Mouse (Mus musculus): Measurements from ENCODE around the gene Scn5a. TPM values are rescaled to one million over a fixed set of nuclear protein-coding genes. Genes with fewer than 3 reads are reported as not detected.
A peak's percentile ranks its signal among the peaks of the same experiment; 100 is the strongest.

Gene Scn5a
- total RNA-seq, 1 experiment from 2014 or later: not detected

DNA sequence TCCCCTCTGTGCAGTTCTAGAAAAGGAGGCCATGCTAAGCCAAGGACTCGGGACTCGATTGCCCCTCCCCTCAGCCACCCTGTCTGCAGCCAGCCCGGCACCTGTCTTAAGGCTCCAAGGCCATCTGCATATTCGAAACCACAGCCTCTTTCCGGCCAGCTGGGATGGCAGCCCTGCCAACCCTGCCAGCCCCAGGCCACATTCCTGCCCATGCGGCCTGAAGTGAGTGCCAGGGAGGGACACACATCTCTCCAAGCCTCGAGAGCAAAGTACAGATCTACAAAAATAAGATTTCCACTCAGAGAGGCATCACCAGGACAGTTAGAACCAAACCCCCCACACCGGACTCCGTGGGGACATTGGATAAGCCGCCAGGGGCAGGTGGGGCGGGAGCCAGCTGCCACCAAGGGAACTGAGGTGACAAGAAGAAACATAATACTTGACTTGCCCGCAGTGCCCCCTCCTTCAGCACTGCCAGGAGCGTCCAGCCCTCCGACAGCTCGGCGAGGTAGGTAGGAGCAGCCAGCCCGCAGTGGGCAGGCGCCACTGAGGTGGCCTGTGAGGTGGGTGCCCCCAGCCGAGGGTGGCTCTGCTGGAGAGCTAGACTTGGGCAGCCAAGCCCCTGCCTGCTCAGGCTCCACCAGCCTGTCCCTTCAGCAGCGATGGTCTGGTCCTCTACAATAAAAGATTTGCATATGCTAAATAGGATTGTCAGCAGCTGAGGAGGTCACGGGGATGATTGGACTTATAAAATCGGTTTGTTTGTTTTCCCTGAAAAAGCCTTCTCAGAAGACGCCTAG lies 95.1 kb downstream of the Scn5a start:
- ATAC-seq (replicated peaks in 1 of 2; ENCODE audit: insufficient read depth in 1 of 2, low FRiP score in 2 of 2, low TSS enrichment in 1 of 2, low read depth in 1 of 2, poor library complexity in 2 of 2, severe bottlenecking in 2 of 2): peak; percentile 24 to 57; a peak in 3 of 4 replicates

DNA sequence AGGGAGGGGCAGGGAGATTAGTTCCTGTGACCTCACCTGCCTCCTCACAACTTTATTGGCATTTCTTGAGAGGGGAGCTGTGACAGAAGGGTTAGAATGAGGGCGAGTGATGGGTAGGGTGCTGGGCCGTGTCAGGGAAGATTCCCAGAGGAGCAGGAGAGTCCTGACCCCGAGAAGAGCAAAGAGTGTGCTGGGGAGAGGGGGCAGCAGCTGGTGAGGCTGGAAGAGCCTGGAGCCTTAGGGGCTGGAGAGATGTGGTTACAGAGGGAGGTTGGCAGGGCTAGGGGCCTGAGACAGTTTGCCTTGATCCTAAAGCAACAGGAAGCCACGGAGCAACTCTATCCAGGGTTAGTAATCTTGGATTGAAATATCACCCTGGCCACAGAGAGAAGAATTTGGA lies 97.2 kb downstream of the Scn5a start:
- ATAC-seq (replicated peaks in 1 of 2; ENCODE audit: insufficient read depth in 1 of 2, low FRiP score in 2 of 2, low TSS enrichment in 1 of 2, low read depth in 1 of 2, poor library complexity in 2 of 2, severe bottlenecking in 2 of 2): no peak

DNA sequence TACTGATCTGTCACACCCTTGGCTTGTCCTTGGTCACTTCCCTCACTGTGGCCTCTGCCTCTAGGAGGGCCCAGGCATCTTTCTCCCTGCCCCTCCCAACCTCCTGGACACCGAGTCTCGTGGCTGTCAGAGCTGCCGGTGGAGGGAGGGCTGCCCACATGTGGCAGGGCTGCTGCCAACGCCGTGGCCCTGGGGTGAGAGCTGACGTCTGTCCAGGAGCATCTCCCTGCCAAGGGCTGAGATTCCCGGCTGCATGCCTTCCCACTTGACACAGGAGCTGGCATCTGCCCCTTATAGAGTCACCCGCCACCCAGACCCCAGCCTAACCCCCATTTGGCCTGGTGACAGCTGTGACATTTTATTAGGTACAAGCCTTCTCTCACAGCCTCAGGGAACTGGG lies 99.5 kb downstream of the Scn5a start:
- ATAC-seq (replicated peaks in 1 of 2; ENCODE audit: insufficient read depth in 1 of 2, low FRiP score in 2 of 2, low TSS enrichment in 1 of 2, low read depth in 1 of 2, poor library complexity in 2 of 2, severe bottlenecking in 2 of 2): no peak

DNA sequence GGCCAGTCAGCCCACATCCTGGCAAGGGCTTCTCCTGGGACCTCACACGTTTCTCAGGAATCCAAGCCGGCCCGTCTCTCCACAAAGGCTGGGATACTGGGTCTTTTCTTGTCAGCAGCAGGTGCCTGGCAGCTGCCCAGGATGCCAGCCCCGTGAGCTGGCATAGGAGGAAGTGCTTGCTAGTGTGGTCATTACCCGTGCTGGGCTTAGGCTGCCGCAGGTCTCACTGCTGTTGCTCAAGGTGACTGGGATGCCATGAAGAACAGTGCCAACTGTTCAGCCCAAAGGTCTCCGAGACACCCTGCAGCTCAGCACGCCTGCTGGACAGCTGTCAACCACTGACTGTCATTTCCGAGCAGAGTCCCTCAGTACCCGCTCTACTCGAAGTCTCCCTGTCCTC lies 100.5 kb downstream of the Scn5a start:
- peak in 1 of 2 experiments; percentile 54; a peak in 1 of 4 replicates for ATAC-seq (replicated peaks in 1 of 2; ENCODE audit: insufficient read depth in 1 of 2, low FRiP score in 2 of 2, low TSS enrichment in 1 of 2, low read depth in 1 of 2, poor library complexity in 2 of 2, severe bottlenecking in 2 of 2)

DNA sequence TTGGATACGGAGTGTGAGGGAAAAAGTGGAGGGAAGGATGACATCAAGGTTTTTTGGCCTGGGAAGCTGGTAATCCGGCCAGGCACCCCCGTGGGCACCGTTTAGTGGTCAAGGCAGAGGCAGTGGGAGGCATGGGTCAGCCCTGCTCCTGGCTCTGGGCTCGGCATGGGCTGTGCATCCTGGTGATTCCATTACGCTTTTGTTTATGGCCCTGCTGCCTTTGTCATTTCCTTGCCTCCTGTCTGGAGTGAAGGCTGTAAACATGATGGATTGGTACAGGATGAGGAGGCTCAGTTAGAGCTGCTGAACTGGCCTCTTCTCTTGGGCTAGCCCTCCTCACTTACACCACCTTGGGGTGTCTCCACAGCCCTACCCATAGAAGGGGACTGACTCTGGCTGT lies 101.1 kb downstream of the Scn5a start:
- 0 out of 4 replicates have a peak, but pooled peaks of 1 of the 2 experiments have one; percentile 27 for ATAC-seq (replicated peaks in 1 of 2; ENCODE audit: insufficient read depth in 1 of 2, low FRiP score in 2 of 2, low TSS enrichment in 1 of 2, low read depth in 1 of 2, poor library complexity in 2 of 2, severe bottlenecking in 2 of 2)

DNA sequence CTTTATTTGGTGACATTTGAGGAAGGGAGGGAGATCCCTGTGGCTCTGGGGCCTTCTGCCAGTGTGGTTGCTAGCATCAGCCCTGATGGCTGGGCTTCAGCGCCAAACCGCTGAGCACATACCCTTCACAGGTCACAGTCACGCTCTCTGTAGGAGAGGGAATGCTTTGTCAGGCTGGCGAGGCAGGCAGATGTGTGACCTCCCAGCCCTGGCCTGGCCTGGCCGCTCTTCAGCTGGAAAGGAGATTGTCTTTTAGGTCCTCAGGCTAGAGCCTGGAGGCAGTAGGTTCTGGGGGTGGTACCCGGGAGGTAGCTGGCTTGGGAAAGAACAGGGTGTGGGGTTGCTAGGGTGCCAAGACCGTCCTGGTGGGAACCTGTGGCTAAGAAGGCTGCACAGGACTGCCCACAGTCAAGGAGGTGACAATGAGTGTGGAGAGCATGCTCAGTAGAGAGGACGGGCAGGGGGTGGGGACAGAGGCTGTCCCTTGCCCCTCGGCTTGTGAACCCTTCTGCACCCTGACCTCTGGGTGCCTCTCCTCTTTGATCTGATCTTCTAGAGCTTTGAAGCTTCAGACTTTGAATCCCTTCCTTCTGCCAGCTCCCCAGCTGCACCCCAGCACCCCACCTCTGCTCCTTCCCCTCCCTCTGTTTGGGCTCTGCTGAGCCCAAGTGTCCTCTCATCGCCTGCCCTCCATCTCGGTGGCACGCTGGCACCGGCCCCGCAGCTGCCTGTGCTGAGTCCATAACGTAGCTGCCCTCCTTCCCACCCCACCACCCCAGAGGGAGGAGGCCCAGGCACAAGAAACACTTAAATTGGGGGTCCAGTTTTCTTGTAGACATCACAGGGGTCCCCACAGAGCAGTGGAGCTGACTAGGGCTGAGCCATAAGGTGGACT lies 103.9 kb downstream of the Scn5a start:
- no peak for ATAC-seq (replicated peaks in 1 of 2; ENCODE audit: insufficient read depth in 1 of 2, low FRiP score in 2 of 2, low TSS enrichment in 1 of 2, low read depth in 1 of 2, poor library complexity in 2 of 2, severe bottlenecking in 2 of 2)

DNA sequence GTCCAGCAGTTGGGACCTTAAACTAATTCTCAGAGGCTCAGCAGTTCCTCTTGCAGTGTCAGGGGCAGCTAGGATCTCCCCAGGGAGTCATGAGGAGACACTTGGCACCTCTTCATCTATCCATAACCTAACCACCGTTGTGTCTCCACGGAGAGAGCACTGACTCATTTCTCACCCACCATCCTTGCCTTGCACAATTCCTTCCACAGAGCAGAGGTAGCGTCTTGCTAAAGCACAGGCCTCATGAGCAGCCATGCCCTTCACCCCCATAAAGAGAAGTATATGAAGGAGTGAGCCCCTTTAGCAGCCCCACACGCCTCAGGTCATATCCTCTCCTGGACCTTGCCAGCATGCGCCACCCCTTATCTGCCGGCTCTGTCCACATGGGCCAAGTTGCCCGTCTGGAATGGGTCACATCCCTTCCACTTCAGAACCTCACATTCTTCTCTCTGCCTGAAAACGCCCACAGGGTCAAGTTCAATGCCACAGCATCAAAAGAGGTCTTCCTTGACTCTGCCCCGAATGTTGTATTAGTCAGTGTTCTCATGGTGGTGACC lies 105.1 kb downstream of the Scn5a start:
- no peak for ATAC-seq (replicated peaks in 1 of 2; ENCODE audit: insufficient read depth in 1 of 2, low FRiP score in 2 of 2, low TSS enrichment in 1 of 2, low read depth in 1 of 2, poor library complexity in 2 of 2, severe bottlenecking in 2 of 2)

DNA sequence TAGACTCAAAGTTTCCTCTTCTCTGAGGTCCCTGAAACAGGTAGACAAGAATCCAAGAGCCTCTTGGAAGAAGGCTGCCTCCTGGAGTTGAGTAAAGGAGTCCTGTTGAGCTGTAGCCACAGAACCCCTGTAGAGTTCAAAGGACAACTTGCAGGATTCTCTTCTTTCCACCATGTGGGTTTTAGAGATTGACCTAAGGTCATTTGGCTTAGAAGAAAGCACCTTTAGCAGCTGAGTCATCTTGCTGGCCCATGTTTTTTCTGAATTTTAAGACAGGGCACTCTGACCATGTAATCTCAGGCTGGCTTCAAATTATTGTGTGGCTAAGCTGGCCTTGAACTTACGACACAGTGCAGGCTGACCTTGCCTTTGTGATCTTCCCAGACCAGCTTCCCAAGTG lies 105.8 kb downstream of the Scn5a start:
- no peak for ATAC-seq (replicated peaks in 1 of 2; ENCODE audit: insufficient read depth in 1 of 2, low FRiP score in 2 of 2, low TSS enrichment in 1 of 2, low read depth in 1 of 2, poor library complexity in 2 of 2, severe bottlenecking in 2 of 2)

DNA sequence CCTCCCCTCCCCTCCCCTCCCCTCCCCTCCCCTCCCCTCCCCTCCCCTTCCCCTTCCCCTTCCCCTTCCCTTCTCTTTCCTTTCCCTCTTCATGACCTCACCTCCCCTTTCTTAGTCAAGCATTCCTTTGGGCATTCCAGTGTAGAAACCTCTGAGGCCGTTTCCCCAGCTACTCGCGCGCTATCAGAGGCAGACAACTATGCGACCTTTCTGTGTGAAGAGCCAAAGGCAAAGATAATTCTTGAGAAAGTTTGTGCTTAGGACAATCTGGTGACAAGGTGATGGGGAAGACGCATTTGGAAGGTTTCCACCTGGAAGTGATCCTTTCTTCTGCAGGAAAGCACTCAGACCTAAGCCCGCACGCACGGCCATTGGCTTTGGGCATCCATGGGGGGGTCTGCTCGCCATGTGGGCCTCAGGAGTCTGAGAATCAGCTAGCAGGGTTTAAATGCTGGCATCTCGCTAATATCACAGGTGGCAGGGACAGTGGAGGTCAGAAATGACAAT lies 106.4 kb downstream of the Scn5a start:
- ATAC-seq (replicated peaks in 1 of 2; ENCODE audit: insufficient read depth in 1 of 2, low FRiP score in 2 of 2, low TSS enrichment in 1 of 2, low read depth in 1 of 2, poor library complexity in 2 of 2, severe bottlenecking in 2 of 2): no peak

DNA sequence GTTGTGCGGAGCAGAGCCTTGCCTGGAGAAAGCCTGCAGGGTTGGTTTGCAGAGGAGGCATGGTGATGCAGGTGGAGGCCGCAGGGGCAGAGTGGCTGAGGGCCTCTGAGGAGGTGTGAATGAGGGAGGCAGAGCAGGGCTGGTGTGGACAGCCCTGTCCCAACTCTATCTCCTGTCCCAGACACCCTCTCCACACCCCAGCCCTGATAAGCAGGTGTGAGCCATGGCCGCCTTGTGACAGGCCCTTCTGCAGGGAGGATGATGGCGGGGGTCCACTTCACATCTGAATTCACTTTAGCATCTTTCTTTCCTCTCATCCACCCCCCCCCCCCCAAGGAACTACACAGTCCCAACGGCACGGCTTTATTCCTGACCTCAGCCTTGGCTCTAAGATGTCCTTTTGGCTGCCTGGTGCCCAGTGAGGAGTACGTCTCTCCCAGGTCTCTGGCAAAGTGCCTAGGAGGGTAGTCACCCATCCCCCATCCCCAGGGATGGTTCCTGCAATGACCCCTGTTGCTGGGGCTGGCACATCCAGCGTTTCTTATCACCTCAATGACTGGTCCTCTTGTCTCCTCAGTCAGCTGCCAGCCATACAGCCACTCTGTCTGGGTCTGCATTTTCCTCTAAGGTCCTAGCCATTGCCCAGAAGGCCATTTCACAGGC lies 109.0 kb downstream of the Scn5a start:
- ATAC-seq (replicated peaks in 1 of 2; ENCODE audit: insufficient read depth in 1 of 2, low FRiP score in 2 of 2, low TSS enrichment in 1 of 2, low read depth in 1 of 2, poor library complexity in 2 of 2, severe bottlenecking in 2 of 2): no peak; a peak in 1 of 4 replicates

DNA sequence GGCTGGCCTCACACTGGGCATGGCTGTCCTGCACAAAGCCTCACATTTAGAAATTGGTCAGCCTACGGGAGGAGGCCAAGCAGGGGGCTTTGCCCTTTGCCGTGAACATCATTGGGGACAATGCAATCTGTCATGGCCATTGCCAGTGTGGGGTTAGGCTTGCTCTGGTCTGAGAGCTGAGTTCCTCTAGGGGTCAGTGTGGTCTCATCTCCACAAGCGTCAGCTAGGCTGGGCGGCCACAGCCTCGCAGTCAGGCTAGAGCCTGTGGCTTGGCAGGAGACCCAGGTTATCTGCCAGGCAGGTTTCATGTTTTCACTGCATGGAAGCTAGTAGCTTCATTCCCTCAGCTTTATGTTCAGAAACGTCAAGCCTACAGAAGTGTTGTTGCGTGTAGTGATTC lies 113.2 kb downstream of the Scn5a start:
- ATAC-seq (replicated peaks in 1 of 2; ENCODE audit: insufficient read depth in 1 of 2, low FRiP score in 2 of 2, low TSS enrichment in 1 of 2, low read depth in 1 of 2, poor library complexity in 2 of 2, severe bottlenecking in 2 of 2): peak; percentile 71 to 78; a peak in 3 of 4 replicates

DNA sequence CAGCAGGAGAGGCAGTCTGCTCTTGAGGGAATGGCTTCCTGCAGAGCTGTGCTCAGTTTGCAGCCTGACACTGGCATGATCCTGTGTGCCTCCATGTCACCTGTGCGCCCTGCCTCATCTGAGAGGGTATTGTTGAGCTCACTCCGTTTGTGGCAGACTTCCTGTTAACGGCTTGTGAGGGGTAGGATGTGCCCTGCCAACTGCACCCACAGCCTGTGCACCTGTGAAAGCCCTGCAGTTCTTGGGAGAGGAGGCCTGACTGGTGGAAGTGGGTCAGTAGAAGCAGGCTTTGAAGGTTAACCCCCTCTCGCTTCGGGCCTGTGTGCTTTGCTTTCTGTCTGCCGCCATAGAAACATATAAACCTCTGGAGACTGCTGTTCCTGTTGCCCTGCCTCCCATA lies 113.8 kb downstream of the Scn5a start:
- ATAC-seq (replicated peaks in 1 of 2; ENCODE audit: insufficient read depth in 1 of 2, low FRiP score in 2 of 2, low TSS enrichment in 1 of 2, low read depth in 1 of 2, poor library complexity in 2 of 2, severe bottlenecking in 2 of 2): no peak

DNA sequence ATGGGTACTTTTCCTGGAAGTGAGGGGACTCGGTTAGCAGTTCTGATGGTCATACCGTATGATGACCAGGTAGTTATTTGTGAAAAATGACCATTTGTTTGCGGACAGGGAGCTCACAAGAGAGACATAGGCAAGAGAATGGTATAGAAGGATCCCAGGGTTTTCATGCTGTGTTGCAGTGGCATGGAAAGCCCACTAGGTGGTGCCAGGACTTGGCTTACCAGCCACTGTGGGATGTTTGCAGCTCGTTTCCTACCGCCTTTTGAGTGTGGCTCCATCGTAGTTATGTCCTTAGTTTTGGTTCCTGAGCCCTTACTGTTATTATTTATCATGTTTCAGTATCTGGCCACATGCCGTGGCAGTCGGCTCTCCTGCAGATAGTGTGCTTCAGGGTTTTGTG lies 118.4 kb downstream of the Scn5a start:
- ATAC-seq (replicated peaks in 1 of 2; ENCODE audit: insufficient read depth in 1 of 2, low FRiP score in 2 of 2, low TSS enrichment in 1 of 2, low read depth in 1 of 2, poor library complexity in 2 of 2, severe bottlenecking in 2 of 2): peak; percentile 67 to 72; a peak in 2 of 4 replicates

DNA sequence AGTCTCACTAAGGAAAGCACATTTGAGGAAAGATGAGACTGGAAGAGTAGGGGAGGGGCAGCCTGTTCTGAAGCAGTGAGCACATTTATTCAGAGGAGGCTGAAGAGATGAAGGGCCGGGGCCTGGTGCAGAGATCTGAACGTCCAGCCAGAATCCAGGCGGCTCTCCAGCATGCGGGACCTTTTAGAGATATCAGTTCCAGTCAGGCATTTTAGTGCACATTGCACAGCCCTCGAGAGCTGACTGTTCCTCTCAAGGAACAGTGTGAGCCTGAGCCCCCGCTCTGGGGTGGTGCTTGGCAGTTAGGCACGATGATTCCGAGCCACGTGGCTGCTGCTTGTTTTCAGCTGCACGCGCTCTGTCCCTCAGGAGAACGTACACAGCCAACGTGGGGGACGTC lies 121.7 kb downstream of the Scn5a start:
- ATAC-seq (replicated peaks in 1 of 2; ENCODE audit: insufficient read depth in 1 of 2, low FRiP score in 2 of 2, low TSS enrichment in 1 of 2, low read depth in 1 of 2, poor library complexity in 2 of 2, severe bottlenecking in 2 of 2): no peak

DNA sequence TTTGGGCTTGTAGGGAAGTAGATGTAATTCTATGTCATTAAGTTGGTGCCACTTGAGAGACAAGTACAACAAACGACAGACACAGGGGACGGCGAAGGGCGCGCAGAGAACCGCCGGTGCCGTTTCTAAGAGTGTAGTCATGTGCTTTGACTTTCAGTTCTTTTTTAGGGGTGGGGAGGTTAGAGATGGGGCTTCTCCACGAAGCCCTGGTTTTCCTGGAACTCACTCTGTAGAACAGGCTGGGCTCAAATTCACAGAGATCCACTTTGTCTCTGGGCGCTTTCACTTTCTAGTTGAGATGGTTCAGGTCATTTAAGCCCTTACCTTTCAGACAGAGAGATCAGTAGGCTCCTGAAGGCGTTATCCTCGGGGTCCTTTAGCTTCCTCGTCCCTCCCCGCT lies 122.8 kb downstream of the Scn5a start:
- ATAC-seq (replicated peaks in 1 of 2; ENCODE audit: insufficient read depth in 1 of 2, low FRiP score in 2 of 2, low TSS enrichment in 1 of 2, low read depth in 1 of 2, poor library complexity in 2 of 2, severe bottlenecking in 2 of 2): no peak

DNA sequence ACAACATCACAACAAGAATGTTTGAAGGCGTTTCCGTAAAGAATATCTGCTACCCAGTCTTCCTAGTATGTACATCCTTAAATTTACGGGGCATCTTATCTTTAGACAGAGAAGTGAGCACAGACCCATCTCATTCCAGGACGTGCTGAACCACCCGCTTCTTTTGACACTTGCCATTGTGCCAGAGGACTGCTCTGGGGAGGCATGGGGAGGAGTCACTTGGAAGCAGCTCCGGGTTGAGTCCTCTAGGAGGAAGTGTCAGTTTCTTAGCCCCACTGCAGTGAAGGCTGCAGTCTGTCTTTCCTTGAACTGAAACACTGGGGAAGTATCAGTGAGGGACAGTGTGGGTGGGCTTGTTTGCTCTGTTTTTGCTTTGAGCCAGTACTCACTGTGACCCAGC lies 133.1 kb downstream of the Scn5a start:
- peak; percentile 51 to 59; a peak in 3 of 4 replicates for ATAC-seq (replicated peaks in 1 of 2; ENCODE audit: insufficient read depth in 1 of 2, low FRiP score in 2 of 2, low TSS enrichment in 1 of 2, low read depth in 1 of 2, poor library complexity in 2 of 2, severe bottlenecking in 2 of 2)

DNA sequence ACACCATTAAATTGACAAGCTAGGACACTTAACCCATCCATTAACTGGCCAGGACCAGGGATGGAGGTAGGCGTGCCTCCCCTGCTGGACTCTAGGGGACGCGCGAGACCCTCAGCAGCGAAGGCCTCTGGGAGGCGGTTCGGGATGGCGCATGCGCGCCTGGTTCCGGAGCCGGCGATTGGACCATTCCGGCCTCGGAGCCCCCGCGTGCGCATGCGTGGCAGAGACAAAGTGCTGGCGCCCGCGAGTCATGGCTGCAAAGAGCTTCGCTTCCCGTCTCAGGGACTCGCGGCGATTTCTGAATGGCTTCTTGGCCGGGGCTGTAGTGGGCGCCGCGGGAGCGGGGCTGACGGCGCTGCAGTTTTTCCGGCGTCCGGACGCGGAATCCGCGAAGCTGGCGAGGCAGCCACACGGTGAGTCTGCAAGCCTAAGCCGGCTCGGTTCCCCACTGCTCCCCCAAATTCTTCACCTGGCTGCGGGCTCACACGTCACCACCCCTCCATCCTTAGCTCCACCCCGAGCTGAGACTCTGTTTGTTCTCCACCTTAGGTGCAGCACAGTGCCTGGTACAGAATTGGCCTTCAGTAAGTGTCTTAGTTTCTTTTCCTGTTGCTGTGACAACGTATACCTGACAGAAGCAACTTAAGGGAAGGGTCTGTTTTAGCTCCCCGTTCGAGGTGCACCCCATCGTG lies 133.9 kb downstream of the Scn5a start, which contains the start of gene Exog:
Gene Exog, plus strand, starts transcription at position 206 of the 692 bp plus-strand sequence.
- ATAC-seq (replicated peaks in 1 of 2; ENCODE audit: insufficient read depth in 1 of 2, low FRiP score in 2 of 2, low TSS enrichment in 1 of 2, low read depth in 1 of 2, poor library complexity in 2 of 2, severe bottlenecking in 2 of 2): peak; percentile 84 to 90

Measured in hematopoietic stem cell, adult 5-6 weeks (primary cell).